Mouse (Mus musculus) lung, postnatal 0 days (tissue): ENCODE results near the gene Gm21425.
"Not testable (repeated sequence)": the region's sequence is repeated elsewhere in the genome, so short reads cannot be mapped to it uniquely, and the experiment has no call there.

Experiments
- CTCF ChIP-seq: IDR thresholded peaks from 2 replicates; pipeline ENCODE4 v1.5.1; 2016; ENCODE audit warnings: antibody characterized with exemption, mild to moderate bottlenecking
- EP300 ChIP-seq: IDR thresholded peaks from 2 replicates; pipeline ENCODE4 v1.6.1; 2016; ENCODE audit warnings: antibody characterized with exemption, mild to moderate bottlenecking, control low read depth

GRCm38 (mm10) chrY:13133392-13133791 lies 28.4 kb upstream of the Gm21425 start, which contains the start of gene Gm21891:
- not testable (repeated sequence) for TF ChIP-seq CTCF, EP300
